Mouse (Mus musculus): ENCODE measurements at regions not wholly inside any gene's neighbourhood (a gene's known extent, or its start where the extent isn't known, plus 50 kb on each side); places are given as distances from the start of the nearest gene placed in this dataset.

DNA sequence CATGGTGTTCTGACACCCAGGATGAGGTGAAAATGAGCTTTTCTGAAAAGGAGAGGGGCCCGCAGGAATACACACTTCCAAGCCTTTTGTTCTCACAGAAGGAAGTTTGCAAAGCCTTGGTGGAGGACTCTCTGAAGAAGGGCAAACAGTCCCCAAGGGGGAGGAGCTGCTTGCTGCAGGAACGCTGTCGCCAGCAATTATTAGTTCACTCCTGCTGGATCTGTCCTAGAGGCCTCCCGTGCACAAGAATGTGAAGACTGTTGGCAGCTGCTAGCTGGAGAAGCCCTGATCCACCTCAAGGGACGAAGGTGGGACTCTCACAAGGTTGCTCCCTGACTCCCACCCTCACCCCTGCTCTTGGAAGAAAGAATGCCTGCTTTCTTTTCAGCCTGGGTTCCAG is 85.6 kb upstream of the Olfm4 start:
- Histone ChIP-seq H3K36me3 (ENCODE audit: control insufficient read depth, insufficient read depth, low read length) (no peaks in the 10 kb centered on the region), H3K4me2 (replicated peaks; ENCODE audit: low read depth, low read length) (no peak overlapping the region), H3K9me3 (ENCODE audit: control insufficient read depth, low read length) (no peaks in the 10 kb centered on the region), H3K27ac (ENCODE audit: low read depth, low read length) (no peak overlapping the region), H3K27me3 (ENCODE audit: control insufficient read depth, insufficient read depth, low read length) (no peaks in the 10 kb centered on the region), H3K4me1 (replicated peaks; ENCODE audit: control insufficient read depth, insufficient read depth, low read length) (peaks cover 4% of the 10 kb centered on the region), H3K9ac (ENCODE audit: low read depth, low read length) (no peak overlapping the region), H3K4me3 (ENCODE audit: low read depth, low read length) (no peak overlapping the region)
- DNase-seq (ENCODE audit: low spot score) (no peak), ATAC-seq (ENCODE audit: low FRiP score) (no peak)
- 6% methylated on average over 5 of the region's 5 CpGs for WGBS

DNA sequence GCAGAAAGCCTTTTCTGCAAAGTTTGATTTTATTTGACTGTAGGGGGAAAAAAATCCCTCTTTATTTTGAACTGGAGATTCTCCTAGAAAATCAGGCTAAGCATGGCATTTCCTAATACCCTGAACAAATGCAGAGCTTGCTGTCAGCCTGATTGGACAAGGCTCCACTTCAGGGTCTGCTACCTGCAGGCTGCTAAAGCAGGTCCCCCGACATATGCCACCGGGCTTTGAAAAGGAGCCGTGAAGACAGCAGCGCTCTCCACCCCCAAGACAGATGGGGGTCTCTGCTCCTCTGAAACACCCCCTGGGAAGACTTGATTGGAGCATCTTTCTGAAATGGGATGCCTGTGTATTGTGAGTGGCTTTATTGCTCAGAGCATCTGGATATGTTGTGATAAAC is 90.6 kb upstream of the Olfm4 start:
- no peak overlapping the region for H3K27ac ChIP-seq (ENCODE audit: low read depth, low read length)
- ATAC-seq (ENCODE audit: low FRiP score), result no peak
- no peak overlapping the region for H3K4me2 ChIP-seq (replicated peaks; ENCODE audit: low read depth, low read length)
- no peaks in the 10 kb centered on the region for H3K9me3 ChIP-seq (ENCODE audit: control insufficient read depth, low read length)
- 72% methylated on average over 4 of the region's 4 CpGs for WGBS
- H3K9ac ChIP-seq (ENCODE audit: low read depth, low read length), result no peak overlapping the region
- no peak overlapping the region for H3K4me3 ChIP-seq (ENCODE audit: low read depth, low read length)
- H3K4me1 ChIP-seq (replicated peaks; ENCODE audit: control insufficient read depth, insufficient read depth, low read length), result no peaks in the 10 kb centered on the region; the same call in 1 of the 2 replicates
- no peaks in the 10 kb centered on the region for H3K36me3 ChIP-seq (ENCODE audit: control insufficient read depth, insufficient read depth, low read length)
- DNase-seq (ENCODE audit: low spot score), result no peak
- H3K27me3 ChIP-seq (ENCODE audit: control insufficient read depth, insufficient read depth, low read length), result no peaks in the 10 kb centered on the region; the same call in 1 of the 2 replicates

DNA sequence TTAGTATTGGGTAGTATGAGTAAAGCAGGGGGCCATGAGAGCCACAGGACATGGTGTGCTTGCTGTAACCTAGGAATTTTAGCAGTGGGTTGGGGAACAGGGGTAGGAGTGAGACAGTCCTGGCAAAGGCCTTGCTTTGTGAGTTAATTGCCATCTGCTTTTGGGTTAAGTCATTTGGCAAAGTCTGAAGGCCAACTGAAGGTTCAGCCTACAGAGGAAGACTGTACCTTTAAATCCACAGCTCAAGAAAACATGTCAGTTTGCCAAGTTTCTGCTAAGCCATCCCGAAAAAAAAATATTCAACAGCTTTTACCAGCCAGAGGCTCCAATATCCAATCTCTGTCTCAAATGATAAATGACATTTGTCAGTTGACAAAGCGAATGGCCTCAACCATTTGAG is 93.2 kb upstream of the Olfm4 start:
- no peak overlapping the region for H3K9ac ChIP-seq (ENCODE audit: low read depth, low read length)
- no peaks in the 10 kb centered on the region for H3K36me3 ChIP-seq (ENCODE audit: control insufficient read depth, insufficient read depth, low read length)
- ATAC-seq (ENCODE audit: low FRiP score) (no peak), DNase-seq (ENCODE audit: low spot score) (no peak)
- H3K4me1 ChIP-seq (replicated peaks; ENCODE audit: control insufficient read depth, insufficient read depth, low read length), result no peaks in the 10 kb centered on the region; the same call in 1 of the 2 replicates
- peaks cover 4% of the 10 kb centered on the region; the same call in 1 of the 2 replicates for H3K27me3 ChIP-seq (ENCODE audit: control insufficient read depth, insufficient read depth, low read length)
- H3K4me3 ChIP-seq (ENCODE audit: low read depth, low read length), result no peak overlapping the region
- WGBS, result 88% methylated on average over 2 of the region's 2 CpGs
- no peaks in the 10 kb centered on the region for H3K9me3 ChIP-seq (ENCODE audit: control insufficient read depth, low read length)
- H3K27ac ChIP-seq (ENCODE audit: low read depth, low read length), result no peak overlapping the region
- H3K4me2 ChIP-seq (replicated peaks; ENCODE audit: low read depth, low read length), result no peak overlapping the region

DNA sequence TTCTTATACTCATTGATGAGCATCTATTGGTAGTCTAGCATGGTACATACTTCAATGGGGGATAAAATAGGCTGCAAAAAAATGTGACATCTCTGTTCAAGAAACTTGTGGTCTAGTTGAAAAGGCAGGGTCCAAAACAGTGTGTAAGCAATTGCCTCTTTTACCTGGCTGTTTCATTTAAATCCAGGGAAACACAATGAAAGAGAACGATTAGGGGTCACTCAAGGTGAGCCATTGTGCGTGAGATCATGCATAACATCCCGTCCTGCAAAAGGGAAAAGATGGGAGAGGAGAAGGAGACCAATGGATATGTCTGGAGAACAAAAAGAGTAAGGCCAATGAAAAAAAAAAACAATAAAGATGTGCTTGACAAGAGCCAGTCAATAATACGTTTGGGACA is 93.6 kb upstream of the Olfm4 start:
- H3K9ac ChIP-seq (ENCODE audit: low read depth, low read length), result no peak overlapping the region
- H3K27ac ChIP-seq (ENCODE audit: low read depth, low read length), result no peak overlapping the region
- peaks cover 4% of the 10 kb centered on the region; the same call in 1 of the 2 replicates for H3K27me3 ChIP-seq (ENCODE audit: control insufficient read depth, insufficient read depth, low read length)
- no peaks in the 10 kb centered on the region; the same call in 1 of the 2 replicates for H3K4me1 ChIP-seq (replicated peaks; ENCODE audit: control insufficient read depth, insufficient read depth, low read length)
- ATAC-seq (ENCODE audit: low FRiP score) (no peak), DNase-seq (ENCODE audit: low spot score) (no peak)
- WGBS, result 81% methylated on average over 4 of the region's 4 CpGs
- H3K4me3 ChIP-seq (ENCODE audit: low read depth, low read length), result no peak overlapping the region
- no peak overlapping the region for H3K4me2 ChIP-seq (replicated peaks; ENCODE audit: low read depth, low read length)
- no peaks in the 10 kb centered on the region for H3K9me3 ChIP-seq (ENCODE audit: control insufficient read depth, low read length)
- H3K36me3 ChIP-seq (ENCODE audit: control insufficient read depth, insufficient read depth, low read length), result no peaks in the 10 kb centered on the region

DNA sequence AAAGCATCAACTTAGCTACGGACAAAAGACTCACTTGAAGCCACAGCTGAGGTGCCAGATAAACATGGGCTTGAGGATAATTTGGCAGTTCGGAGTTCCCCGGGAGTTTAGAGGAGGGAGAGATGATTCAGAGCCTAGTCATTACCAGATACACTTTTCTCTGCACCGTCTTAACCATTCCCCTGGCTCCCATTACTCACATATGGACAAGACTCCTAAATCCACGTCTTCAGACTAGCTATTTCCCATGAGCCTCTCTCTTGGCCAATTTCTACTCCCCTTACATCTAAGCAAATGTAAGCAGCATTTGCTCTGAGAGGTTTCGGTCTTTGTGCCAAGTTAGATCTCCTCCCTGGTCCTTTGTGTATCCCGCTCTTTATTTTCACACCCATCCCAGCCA is 100.4 kb upstream of the Olfm4 start:
- Histone ChIP-seq H3K36me3 (ENCODE audit: control insufficient read depth, insufficient read depth, low read length) (no peaks in the 10 kb centered on the region), H3K27me3 (ENCODE audit: control insufficient read depth, insufficient read depth, low read length) (peaks cover 19% of the 10 kb centered on the region), H3K9me3 (ENCODE audit: control insufficient read depth, low read length) (no peaks in the 10 kb centered on the region), H3K27ac (ENCODE audit: low read depth, low read length) (no peak overlapping the region), H3K4me1 (replicated peaks; ENCODE audit: control insufficient read depth, insufficient read depth, low read length) (peaks cover 7% of the 10 kb centered on the region; the same call in 1 of the 2 replicates), H3K9ac (ENCODE audit: low read depth, low read length) (no peak overlapping the region), H3K4me2 (replicated peaks; ENCODE audit: low read depth, low read length) (no peak overlapping the region), H3K4me3 (ENCODE audit: low read depth, low read length) (no peak overlapping the region)
- no peak for ATAC-seq (ENCODE audit: low FRiP score)
- 75% methylated on average over 7 of the region's 7 CpGs for WGBS
- DNase-seq (ENCODE audit: low spot score), result no peak

DNA sequence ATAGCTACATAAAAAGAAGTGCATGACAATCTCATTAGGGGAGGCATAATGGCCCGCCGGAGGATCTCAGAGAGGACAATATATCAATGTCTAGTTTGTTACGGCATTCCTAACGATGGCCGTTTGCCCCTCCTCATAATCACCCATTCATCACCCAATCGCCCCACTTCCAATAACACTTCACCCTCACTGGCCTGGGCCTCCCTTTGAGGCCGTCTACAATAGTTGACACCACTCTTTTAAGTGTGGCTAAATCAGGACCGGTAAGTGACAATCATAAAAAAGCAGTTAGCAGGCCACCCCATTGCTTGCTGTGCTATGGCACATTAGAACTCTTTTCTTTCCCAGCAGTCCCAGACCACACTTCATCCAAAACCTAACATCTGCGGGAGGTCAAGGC is 102.2 kb upstream of the Olfm4 start:
- H3K4me2 ChIP-seq (replicated peaks; ENCODE audit: low read depth, low read length), result no peak overlapping the region
- ATAC-seq (ENCODE audit: low FRiP score) (peak; percentile 74), DNase-seq (ENCODE audit: low spot score) (peak; percentile 51)
- no peaks in the 10 kb centered on the region for H3K9me3 ChIP-seq (ENCODE audit: control insufficient read depth, low read length)
- H3K27me3 ChIP-seq (ENCODE audit: control insufficient read depth, insufficient read depth, low read length), result peaks cover 24% of the 10 kb centered on the region
- no peak overlapping the region for H3K27ac ChIP-seq (ENCODE audit: low read depth, low read length)
- H3K4me3 ChIP-seq (ENCODE audit: low read depth, low read length), result no peak overlapping the region
- no peak overlapping the region for H3K9ac ChIP-seq (ENCODE audit: low read depth, low read length)
- WGBS, result 32% methylated on average over 9 of the region's 9 CpGs
- no peaks in the 10 kb centered on the region for H3K36me3 ChIP-seq (ENCODE audit: control insufficient read depth, insufficient read depth, low read length)
- peaks cover 7% of the 10 kb centered on the region; the same call in 1 of the 2 replicates for H3K4me1 ChIP-seq (replicated peaks; ENCODE audit: control insufficient read depth, insufficient read depth, low read length)

DNA sequence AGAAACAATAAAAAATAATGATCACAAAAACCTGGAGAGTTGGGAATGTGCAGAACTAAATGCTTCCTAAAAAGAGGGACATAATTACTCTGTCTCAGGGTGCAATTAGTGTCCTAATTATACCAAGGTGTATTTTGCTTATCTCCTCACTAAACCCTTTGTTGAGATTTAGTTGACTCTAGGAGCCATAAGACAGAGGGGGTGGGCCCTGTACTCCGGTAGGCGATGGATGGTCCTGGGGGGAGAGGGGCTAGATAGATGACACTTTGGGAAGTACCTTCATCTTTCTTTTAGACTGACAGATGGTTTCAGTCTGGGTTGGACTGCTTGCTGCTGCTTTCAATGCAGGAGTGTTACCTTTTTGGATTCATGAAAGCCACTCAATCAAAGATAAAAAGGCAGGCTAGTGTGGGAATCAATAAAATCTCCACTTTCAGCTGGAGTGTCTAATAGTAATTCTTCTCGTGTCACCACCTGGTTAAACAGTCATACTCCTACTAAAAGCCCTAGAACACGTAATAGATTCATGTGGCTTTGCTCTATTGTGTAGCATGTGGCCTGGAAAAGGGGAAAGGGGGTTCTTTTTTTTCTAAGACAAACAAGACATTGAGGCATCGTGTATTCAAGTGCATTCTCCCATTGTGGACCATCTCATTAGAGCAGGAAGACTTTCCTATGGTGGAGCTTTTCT is 103.7 kb upstream of the Olfm4 start:
- H3K27ac ChIP-seq (ENCODE audit: low read depth, low read length), result no peak overlapping the region
- no peaks in the 10 kb centered on the region for H3K36me3 ChIP-seq (ENCODE audit: control insufficient read depth, insufficient read depth, low read length)
- H3K4me2 ChIP-seq (replicated peaks; ENCODE audit: low read depth, low read length), result no peak overlapping the region
- DNase-seq (ENCODE audit: low spot score) (no peak), ATAC-seq (ENCODE audit: low FRiP score) (peak; percentile 46)
- no peak overlapping the region for H3K9ac ChIP-seq (ENCODE audit: low read depth, low read length)
- no peak overlapping the region for H3K4me3 ChIP-seq (ENCODE audit: low read depth, low read length)
- WGBS, result 28% methylated on average over 5 of the region's 5 CpGs
- peaks cover 7% of the 10 kb centered on the region; the same call in 1 of the 2 replicates for H3K4me1 ChIP-seq (replicated peaks; ENCODE audit: control insufficient read depth, insufficient read depth, low read length)
- H3K27me3 ChIP-seq (ENCODE audit: control insufficient read depth, insufficient read depth, low read length), result peaks cover 22% of the 10 kb centered on the region
- no peaks in the 10 kb centered on the region for H3K9me3 ChIP-seq (ENCODE audit: control insufficient read depth, low read length)

DNA sequence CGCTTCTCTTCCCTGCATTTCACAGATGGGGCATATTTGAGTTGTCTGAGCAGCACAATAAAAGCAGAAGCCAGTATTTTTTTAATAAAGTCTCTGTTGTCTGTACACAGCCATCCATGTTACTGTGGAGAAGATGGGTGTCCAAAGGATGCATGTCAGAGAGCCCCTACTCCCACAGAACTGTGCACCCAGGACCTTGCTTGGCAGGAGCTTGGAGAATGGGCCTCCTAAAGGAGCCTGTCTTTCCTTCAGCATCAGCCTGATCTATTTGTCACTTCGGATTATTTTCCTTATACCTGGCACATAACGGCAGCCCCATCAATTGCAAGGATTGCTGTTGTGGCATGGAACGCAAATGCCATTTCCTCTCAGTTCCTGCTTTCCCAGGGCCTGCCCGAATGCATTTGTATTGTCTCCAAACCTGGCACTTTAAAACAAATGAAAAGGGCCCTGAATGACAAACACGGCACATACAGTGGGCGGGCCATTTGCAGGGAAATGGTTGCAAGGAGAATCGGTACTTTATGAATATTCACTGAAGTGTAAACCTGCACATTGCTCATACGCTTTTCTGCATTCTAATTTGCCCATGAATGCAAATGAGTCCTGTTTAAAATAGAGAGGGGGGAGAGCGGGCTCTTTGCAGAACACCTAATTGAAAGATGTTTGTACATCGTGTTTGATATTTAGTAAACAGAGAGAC is 104.4 kb upstream of the Olfm4 start:
- DNase-seq (ENCODE audit: low spot score) (peak; percentile 42), ATAC-seq (ENCODE audit: low FRiP score) (peak; percentile 31; the same call in 1 of the 2 replicates)
- H3K4me2 ChIP-seq (replicated peaks; ENCODE audit: low read depth, low read length), result no peak overlapping the region
- no peak overlapping the region for H3K9ac ChIP-seq (ENCODE audit: low read depth, low read length)
- H3K4me3 ChIP-seq (ENCODE audit: low read depth, low read length), result no peak overlapping the region
- H3K36me3 ChIP-seq (ENCODE audit: control insufficient read depth, insufficient read depth, low read length), result no peaks in the 10 kb centered on the region
- WGBS, result 48% methylated on average over 11 of the region's 11 CpGs
- H3K27ac ChIP-seq (ENCODE audit: low read depth, low read length), result no peak overlapping the region
- H3K27me3 ChIP-seq (ENCODE audit: control insufficient read depth, insufficient read depth, low read length), result peaks cover 25% of the 10 kb centered on the region
- peaks cover 7% of the 10 kb centered on the region; the same call in 1 of the 2 replicates for H3K4me1 ChIP-seq (replicated peaks; ENCODE audit: control insufficient read depth, insufficient read depth, low read length)
- no peaks in the 10 kb centered on the region for H3K9me3 ChIP-seq (ENCODE audit: control insufficient read depth, low read length)
